Mouse (Mus musculus): ENCODE results near the gene Pigb. TPM values are rescaled to one million over a fixed set of nuclear protein-coding genes. Genes with fewer than 3 reads are reported as not detected.

Gene Pigb
- total and polyA plus RNA-seq, 3 experiments, result 3.8 to 15.9 (median 5.7) TPM

DNA sequence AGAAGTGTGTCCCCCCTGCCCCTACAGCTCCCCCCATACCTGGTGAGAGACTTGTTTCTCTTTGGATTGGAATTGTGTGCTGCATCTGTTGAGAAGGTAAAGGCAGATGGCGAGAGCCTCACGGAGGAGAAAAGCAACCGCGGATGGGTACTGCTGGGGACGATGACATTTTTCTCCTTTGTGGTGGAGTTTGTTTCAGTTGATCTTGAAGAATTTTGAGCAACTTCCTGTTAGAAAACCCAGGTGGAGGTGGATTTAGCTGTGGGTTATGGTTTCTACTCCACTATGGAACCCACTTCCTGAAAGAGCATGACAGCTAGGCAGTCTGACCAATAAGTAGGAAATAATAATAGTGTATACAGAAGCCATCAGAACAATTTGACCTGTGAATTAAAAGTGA, 33.0 kb upstream of the Pigb start:
- DNase-seq (ENCODE audit: extremely low read depth), result no peak
- Histone ChIP-seq H3K36me3 (replicated peaks in 1 of 2; ENCODE audit: control insufficient read depth in 1 of 2, insufficient read depth in 1 of 2, low read length in 1 of 2) (peaks cover 6 to 53% of the 10 kb centered on the region in 2 experiments), H3K79me2 (replicated peaks; ENCODE audit: control insufficient read depth, extremely low read depth, insufficient read depth, poor library complexity, severe bottlenecking) (no peaks in the 10 kb centered on the region; the same call in 1 of the 2 replicates), H3K27ac (ENCODE audit: insufficient read depth, low read depth) (no peak overlapping the region), H3K27me3 (replicated peaks) (no peaks in the 10 kb centered on the region), H3K9ac (ENCODE audit: insufficient read depth, low read depth) (no peak overlapping the region), H3K4me3 (replicated peaks in 1 of 3; ENCODE audit: low read depth in 2 of 3, low read length in 2 of 3, poor library complexity in 1 of 3) (no peak overlapping the region), H3K4me2 (ENCODE audit: insufficient read depth, low read depth, poor library complexity, severe bottlenecking) (no peak overlapping the region), H3K4me1 (ENCODE audit: control insufficient read depth in 1 of 2, insufficient read depth in 2 of 2) (peaks cover 8 to 26% of the 10 kb centered on the region in 2 experiments), H3K9me3 (replicated peaks; ENCODE audit: low read length) (peaks cover 1% of the 10 kb centered on the region)
- dilution Hi-C loops (cut with MboI; ENCODE audit: extremely low pct_ligation_motif_present, extremely low pct_unique_long_range_greater_than_20kb, low sequenced_read_pairs), result no loop called here
- no peak for TF ChIP-seq ZC3H11A (IDR thresholded peaks at IDR 0.05; ENCODE audit: low read depth, low read length)
- TF ChIP-seq MYC (IDR thresholded peaks at IDR 0.05; ENCODE audit: low read depth, low read length), result no peak
- in situ Hi-C loops (cut with MboI; ENCODE audit: low pct_ligation_motif_present, low pct_unique_long_range_greater_than_20kb, low sequenced_read_pairs), result no loop called here

DNA sequence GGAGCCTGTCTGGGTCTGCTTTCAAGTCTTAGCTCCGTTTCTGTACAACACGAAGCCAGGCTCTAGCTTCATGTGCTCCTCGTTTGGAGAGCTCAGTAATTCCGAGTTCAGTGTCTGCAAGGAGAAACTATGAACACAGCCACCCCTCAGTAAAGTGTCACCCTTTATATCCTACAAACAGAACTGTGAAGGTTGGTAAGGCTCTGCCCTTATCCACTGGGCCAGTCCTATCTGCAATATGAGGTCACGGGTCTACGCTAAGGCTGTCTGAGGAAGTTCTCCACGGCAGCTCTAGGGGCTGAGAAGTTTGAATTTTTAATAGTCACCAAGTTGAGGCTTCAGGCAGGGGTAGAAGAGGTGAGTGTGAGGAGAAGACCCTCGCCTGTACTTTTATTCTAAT, 32.2 kb upstream of the Pigb start:
- TF ChIP-seq BHLHE40 (IDR thresholded peaks at IDR 0.05; ENCODE audit: low read depth, low read length) (no peak), NELFE (IDR thresholded peaks at IDR 0.05; ENCODE audit: low read depth, low read length) (no peak), TCF12 (IDR thresholded peaks at IDR 0.05; ENCODE audit: low read depth, low read length) (no peak), IRF4 (IDR thresholded peaks at IDR 0.05; ENCODE audit: low read depth, low read length) (no peak), MEF2A (IDR thresholded peaks at IDR 0.05; ENCODE audit: borderline replicate concordance, low read depth, low read length) (no peak)
- dilution Hi-C loops (cut with MboI; ENCODE audit: extremely low pct_ligation_motif_present, extremely low pct_unique_long_range_greater_than_20kb, low sequenced_read_pairs), result no loop called here
- no peak overlapping the region for H3K4me2 ChIP-seq (ENCODE audit: insufficient read depth, low read depth, poor library complexity, severe bottlenecking)
- peaks cover 1% of the 10 kb centered on the region for H3K9me3 ChIP-seq (replicated peaks; ENCODE audit: low read length)
- no peak overlapping the region for H3K27ac ChIP-seq (ENCODE audit: insufficient read depth, low read depth)
- peaks cover 8 to 26% of the 10 kb centered on the region in 2 experiments for H3K4me1 ChIP-seq (ENCODE audit: control insufficient read depth in 1 of 2, insufficient read depth in 2 of 2)
- DNase-seq (ENCODE audit: extremely low read depth), result no peak
- peaks cover 6 to 56% of the 10 kb centered on the region in 2 experiments for H3K36me3 ChIP-seq (replicated peaks in 1 of 2; ENCODE audit: control insufficient read depth in 1 of 2, insufficient read depth in 1 of 2, low read length in 1 of 2)
- no peak overlapping the region for H3K4me3 ChIP-seq (replicated peaks in 1 of 3; ENCODE audit: low read depth in 2 of 3, low read length in 2 of 3, poor library complexity in 1 of 3)
- H3K27me3 ChIP-seq (replicated peaks), result no peaks in the 10 kb centered on the region
- no peaks in the 10 kb centered on the region; the same call in 1 of the 2 replicates for H3K79me2 ChIP-seq (replicated peaks; ENCODE audit: control insufficient read depth, extremely low read depth, insufficient read depth, poor library complexity, severe bottlenecking)
- H3K9ac ChIP-seq (ENCODE audit: insufficient read depth, low read depth), result no peak overlapping the region
- in situ Hi-C loops (cut with MboI; ENCODE audit: low pct_ligation_motif_present, low pct_unique_long_range_greater_than_20kb, low sequenced_read_pairs), result no loop called here

DNA sequence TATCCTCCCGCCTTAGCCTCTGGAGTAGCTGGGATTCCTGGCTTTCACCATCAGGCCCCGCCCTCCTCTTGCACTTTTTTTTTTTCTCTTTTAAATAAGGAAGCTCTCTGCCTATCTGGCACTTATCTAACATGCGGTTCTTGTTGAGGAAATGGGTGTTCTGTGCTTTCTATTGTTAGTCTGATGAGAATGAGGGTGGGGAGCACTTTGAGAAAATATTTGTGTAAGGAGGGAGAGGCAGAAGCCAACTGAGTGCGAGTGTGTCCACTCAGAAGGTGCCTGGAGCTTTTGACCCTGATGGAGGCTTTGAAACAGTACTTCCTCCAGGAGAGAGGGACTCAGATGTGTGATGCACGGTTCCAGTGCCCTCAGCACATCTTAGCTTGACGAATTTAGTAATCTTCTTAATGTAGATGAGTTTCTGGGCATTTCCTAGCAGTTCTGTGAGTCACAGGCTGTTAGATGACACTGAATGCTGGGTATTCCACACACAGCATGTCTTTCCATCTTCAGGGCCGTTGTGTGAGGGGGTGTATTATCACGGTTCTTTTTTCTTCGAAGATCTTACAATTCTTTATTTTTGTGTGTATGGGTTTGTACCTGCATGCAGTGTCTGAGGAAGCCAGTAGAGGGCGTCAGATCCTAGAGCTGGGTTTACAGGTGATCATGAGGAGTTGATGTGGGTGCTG, 30.9 kb upstream of the Pigb start:
- dilution Hi-C loops (cut with MboI; ENCODE audit: extremely low pct_ligation_motif_present, extremely low pct_unique_long_range_greater_than_20kb, low sequenced_read_pairs) (no loop called here), in situ Hi-C loops (cut with MboI; ENCODE audit: low pct_ligation_motif_present, low pct_unique_long_range_greater_than_20kb, low sequenced_read_pairs) (no loop called here)
- Histone ChIP-seq H3K9me3 (replicated peaks; ENCODE audit: low read length) (peaks cover 1% of the 10 kb centered on the region), H3K79me2 (replicated peaks; ENCODE audit: control insufficient read depth, extremely low read depth, insufficient read depth, poor library complexity, severe bottlenecking) (no peaks in the 10 kb centered on the region; the same call in 1 of the 2 replicates), H3K4me2 (ENCODE audit: insufficient read depth, low read depth, poor library complexity, severe bottlenecking) (no peak overlapping the region), H3K4me1 (ENCODE audit: control insufficient read depth in 1 of 2, insufficient read depth in 2 of 2) (peaks cover 8 to 26% of the 10 kb centered on the region in 2 experiments), H3K27me3 (replicated peaks) (no peaks in the 10 kb centered on the region), H3K9ac (ENCODE audit: insufficient read depth, low read depth) (no peak overlapping the region), H3K27ac (ENCODE audit: insufficient read depth, low read depth) (no peak overlapping the region), H3K4me3 (replicated peaks in 1 of 3; ENCODE audit: low read depth in 2 of 3, low read length in 2 of 3, poor library complexity in 1 of 3) (no peak overlapping the region), H3K36me3 (replicated peaks in 1 of 2; ENCODE audit: control insufficient read depth in 1 of 2, insufficient read depth in 1 of 2, low read length in 1 of 2) (peaks cover 0 to 43% of the 10 kb centered on the region in 2 experiments)
- TF ChIP-seq JUND (conservative IDR thresholded peaks at IDR 0.05; ENCODE audit: low read depth, low read length) (no peak), KAT2A (IDR thresholded peaks at IDR 0.05; ENCODE audit: insufficient replicate concordance, low read length) (no peak), MEF2A (IDR thresholded peaks at IDR 0.05; ENCODE audit: borderline replicate concordance, low read depth, low read length) (no peak), USF1 (IDR thresholded peaks at IDR 0.05; ENCODE audit: low read depth, low read length) (no peak), MAX (IDR thresholded peaks at IDR 0.05; ENCODE audit: low read length) (no peak), NRF1 (IDR thresholded peaks at IDR 0.05; ENCODE audit: low read depth, low read length) (no peak), CTCF (conservative IDR thresholded peaks at IDR 0.05 in 1 of 2, IDR thresholded peaks at IDR 0.05 in 1 of 2; ENCODE audit: low read depth in 2 of 2, low read length in 2 of 2) (peak in 1 of 2 experiments; percentile 21; a peak in 2 of 4 replicates), TCF12 (IDR thresholded peaks at IDR 0.05; ENCODE audit: low read depth, low read length) (no peak)
- DNase-seq (ENCODE audit: extremely low read depth), result no peak
